Mouse (Mus musculus) mouse trophoblast stem cell (cell line): ENCODE data around the gene Map3k5.

ENCODE experiments used
- in situ Hi-C, 2 experiments: fragments of 300-500 bp; cut with MseI, MboI; formaldehyde crosslinking; loops; 2 replicates in 1 of 2; 3 replicates in 1 of 2; pipeline ENCODE4 v1.15.1; 2025

Gene Map3k5

DNA sequence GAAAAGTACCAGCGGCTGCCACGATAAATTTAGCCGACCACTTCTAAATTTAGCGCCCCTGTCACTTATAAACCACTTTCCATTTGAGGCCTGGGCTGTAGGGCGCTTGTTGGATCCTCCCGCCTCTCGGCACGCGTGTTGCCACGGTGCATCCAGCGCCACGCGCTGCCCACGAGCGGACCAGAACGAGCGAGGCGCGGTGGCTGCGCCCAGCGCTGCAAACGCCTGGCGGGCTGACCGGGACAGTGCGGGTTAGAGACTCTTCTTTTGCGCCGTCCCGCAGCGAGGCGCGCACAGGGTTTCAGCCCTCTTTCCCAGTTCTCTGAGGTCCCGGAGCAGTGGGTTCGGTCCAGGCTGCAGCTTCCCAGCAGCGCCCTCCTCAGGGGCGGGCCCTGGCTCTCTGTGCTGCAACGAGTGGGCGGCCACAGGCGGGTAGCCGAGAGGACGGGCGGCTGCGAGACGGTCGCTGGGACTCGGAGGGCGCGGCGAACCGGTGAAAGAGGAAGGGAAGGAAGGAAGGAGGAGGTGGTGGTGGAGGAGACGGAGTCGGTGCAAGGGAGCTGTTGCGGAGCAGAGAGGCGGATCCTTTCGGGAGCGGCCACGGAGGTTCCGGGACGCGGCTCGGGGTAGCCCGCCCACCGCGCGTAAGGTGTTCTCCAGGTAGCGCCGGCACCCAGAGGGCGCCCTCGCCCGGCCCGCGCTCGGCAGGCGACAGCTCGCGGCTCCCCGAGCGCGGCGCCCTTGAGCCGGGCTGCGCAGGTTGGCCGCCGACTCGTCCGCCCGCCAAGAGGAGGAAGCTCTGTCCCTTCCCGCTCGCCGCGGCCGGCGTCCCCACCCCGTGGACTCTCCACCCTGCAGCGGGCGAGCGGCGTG is 525 bp upstream of the Map3k5 start:
- in situ Hi-C loops = loop anchor here (10.0 to 25.0 kb wide), 2 partner anchors 129 to 141 kb away; no protein-coding TSS in a partner anchor

DNA sequence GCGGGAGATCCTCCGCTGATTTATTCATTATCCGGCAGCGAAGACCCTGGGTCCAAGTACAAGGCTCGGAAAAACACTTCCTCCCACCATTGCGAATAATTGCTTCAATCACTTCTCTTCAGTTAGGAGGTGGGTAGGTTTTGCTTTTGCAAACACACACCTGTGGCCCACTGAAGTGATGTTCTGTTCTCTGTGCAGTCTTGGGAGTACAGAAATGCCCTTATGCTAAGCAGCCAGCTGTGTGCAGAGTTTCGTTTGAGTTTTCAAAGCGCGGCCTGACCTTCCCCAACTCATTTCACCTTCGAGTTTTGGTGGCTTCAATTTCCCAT is 987 bp downstream of the Map3k5 start:
- in situ Hi-C loops = loop anchor here (10.0 to 25.0 kb wide), 2 partner anchors 127 to 140 kb away; no protein-coding TSS in a partner anchor

GRCm38 (mm10) chr10:19935821-19936367 is 1.6 kb downstream of the Map3k5 start:
- in situ Hi-C loops = loop anchor here (10.0 to 25.0 kb wide), 2 partner anchors 126 to 139 kb away; no protein-coding TSS in a partner anchor

- in situ Hi-C loops = loop anchor here (10.0 to 25.0 kb wide), 2 partner anchors 125 to 138 kb away; no protein-coding TSS in a partner anchor
Observed at GRCm38 (mm10) chr10:19936961-19937708, 2.9 kb downstream of the Map3k5 start.

DNA sequence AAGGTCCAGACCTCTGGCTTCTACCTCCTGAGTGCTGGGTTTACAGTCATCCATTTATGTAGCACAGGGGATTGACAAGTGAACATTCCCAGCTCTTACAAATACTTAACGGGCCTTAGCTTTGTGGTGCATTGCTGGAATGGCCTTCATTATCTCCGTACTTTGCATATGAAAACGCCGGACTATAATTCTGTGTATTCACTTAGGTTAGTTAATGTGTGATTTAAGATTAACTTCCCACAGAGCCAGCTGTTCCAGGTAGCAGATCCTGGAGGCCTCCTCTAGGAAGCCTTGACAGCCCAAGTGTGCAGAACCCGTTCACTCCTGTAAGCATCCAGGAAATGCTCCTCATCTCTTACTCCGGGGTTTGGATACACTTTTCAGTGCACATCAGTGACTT is 4.5 kb downstream of the Map3k5 start:
- in situ Hi-C loops = loop anchor here (10.0 to 25.0 kb wide), 2 partner anchors 124 to 136 kb away; no protein-coding TSS in a partner anchor

GRCm38 (mm10) chr10:19939282-19939705 is 5.0 kb downstream of the Map3k5 start:
- in situ Hi-C loops = loop anchor here (10.0 to 25.0 kb wide), 2 partner anchors 123 to 136 kb away; no protein-coding TSS in a partner anchor

DNA sequence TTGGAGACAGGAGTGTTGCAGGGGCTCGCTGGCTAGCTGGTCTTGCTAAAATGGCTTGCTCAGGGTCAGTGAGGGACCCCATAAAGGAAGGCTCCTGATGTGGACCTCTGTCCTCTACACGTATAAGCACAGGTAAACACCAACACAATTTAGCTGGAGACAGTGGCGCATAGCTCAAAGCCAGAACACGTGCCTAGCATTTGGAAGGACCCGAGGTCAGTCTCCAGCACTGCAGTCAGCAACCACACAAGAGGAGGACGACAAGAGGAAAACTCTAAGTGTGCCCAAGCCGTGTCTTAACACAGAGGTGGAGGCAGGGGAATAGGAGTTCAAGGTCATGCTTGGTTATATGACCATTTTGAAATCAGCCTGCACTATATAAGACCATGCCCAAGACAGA is 5.9 kb downstream of the Map3k5 start:
- in situ Hi-C loops = loop anchor here in 1 of 2 experiments (25.0 kb wide), 1 partner anchor 122 kb away; no protein-coding TSS in a partner anchor

DNA sequence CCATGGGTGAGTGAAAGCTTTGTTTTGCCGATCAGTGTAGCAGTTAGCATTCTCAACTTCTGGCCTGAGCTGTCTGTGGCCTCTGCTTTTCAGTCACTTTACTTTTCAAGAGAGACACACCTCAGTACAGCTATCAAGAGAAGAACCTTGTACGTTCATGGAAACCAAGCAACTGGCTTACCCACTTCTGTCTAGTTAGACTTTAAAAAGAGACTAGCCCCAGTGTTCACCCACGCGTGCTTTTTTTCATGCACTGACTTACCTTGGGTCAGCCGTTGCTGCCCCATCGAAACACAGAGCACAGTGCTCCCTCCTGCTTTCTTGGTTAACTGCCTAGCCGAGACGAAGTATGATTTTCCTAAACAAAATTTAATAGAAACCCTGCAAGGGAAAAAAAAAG is 6.4 kb downstream of the Map3k5 start:
- in situ Hi-C loops = loop anchor here in 1 of 2 experiments (25.0 kb wide), 1 partner anchor 122 kb away; no protein-coding TSS in a partner anchor

DNA sequence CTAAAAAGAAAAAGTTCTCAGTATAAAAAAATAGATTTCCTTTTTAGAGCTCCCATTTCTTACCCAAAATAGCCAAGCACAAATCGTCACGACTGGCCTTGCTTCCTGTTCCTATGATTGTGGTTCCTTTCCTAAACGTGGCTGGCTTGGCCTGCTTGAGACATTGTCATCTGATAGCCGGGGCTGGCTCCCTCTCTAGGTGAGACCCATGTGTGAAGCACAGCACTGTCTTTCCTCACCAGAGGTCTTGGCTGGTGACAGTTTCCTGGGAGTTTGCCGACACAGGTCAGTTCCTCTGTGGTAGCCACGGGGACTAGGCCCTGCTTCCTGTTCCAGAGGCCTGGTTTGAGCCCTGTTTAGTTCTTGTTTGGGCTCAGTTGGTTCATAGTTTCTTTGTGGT is 6.8 kb downstream of the Map3k5 start:
- in situ Hi-C loops = loop anchor here in 1 of 2 experiments (25.0 kb wide), 1 partner anchor 121 kb away; no protein-coding TSS in a partner anchor

DNA sequence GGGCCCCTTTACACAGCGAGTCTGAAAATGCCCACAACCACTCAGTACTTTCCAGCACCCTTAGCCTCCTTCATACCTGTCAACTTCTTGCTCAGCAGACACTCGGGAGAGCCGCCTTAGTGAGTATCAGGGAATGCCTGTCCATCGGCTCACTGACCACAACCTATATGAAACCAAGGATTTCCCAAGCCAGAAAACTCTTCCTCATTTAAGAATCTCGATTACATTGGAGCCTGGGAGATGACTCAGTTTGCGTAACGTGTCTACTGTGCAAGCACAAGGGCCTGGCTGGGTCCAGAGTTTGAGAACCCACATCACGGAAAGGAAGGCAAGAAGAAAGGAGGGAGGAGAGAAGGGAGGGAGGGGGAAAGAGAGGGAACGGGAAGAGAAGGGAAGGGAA is 7.6 kb downstream of the Map3k5 start:
- in situ Hi-C loops = loop anchor here in 1 of 2 experiments (25.0 kb wide), 1 partner anchor 120 kb away; no protein-coding TSS in a partner anchor

DNA sequence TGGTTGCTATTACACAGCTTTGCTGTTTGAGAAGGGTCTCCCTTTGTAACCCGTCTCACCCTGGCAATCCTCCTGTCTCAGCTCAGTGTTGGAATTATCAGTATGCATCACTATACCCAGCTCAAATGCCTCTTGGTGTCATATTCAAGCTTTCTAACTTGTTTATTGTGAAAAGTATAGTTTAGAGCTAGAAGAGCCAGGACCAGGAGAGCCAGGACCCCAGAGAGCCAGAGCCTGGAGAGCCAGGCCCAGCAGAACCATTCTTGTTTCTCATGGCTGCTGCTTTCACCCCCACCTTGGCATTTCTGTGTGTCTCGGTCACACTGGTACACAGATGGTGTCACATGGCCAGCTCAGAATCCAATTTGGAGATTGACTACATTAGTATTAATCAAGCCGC is 8.3 kb downstream of the Map3k5 start:
- in situ Hi-C loops = loop anchor here in 1 of 2 experiments (25.0 kb wide), 1 partner anchor 120 kb away; no protein-coding TSS in a partner anchor

- in situ Hi-C loops = loop anchor here in 1 of 2 experiments (25.0 kb wide), 1 partner anchor 117 kb away; no protein-coding TSS in a partner anchor
Observed at GRCm38 (mm10) chr10:19945651-19946050, 11.4 kb downstream of the Map3k5 start.

DNA sequence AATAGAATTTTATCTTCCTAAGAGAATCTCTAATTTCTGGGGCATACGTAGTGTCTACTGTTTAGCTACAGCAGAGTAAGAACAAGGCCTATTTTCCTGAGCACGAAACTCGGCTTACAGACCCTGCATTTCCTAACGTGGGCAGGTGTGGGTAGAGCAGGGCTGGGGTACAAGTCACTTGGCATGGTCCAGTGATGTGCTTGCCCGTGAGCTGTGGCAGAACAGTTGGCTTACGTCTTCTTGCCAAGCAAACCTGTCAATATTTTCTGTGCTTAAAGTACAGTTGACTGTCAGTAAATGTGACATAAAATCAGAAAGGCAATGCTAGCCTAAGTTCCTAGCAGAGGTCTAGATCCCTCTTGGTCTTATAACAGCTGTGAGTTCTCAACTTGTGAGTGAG is 12.4 kb downstream of the Map3k5 start:
- in situ Hi-C loops = loop anchor here in 1 of 2 experiments (25.0 kb wide), 1 partner anchor 116 kb away; no protein-coding TSS in a partner anchor

GRCm38 (mm10) chr10:19947441-19947840 is 13.2 kb downstream of the Map3k5 start:
- in situ Hi-C loops = loop anchor here in 1 of 2 experiments (25.0 kb wide), 1 partner anchor 115 kb away; no protein-coding TSS in a partner anchor

- in situ Hi-C loops = loop anchor here in 1 of 2 experiments (25.0 kb wide), 1 partner anchor 114 kb away; no protein-coding TSS in a partner anchor
Observed at GRCm38 (mm10) chr10:19947901-19948300, 13.6 kb downstream of the Map3k5 start.

DNA sequence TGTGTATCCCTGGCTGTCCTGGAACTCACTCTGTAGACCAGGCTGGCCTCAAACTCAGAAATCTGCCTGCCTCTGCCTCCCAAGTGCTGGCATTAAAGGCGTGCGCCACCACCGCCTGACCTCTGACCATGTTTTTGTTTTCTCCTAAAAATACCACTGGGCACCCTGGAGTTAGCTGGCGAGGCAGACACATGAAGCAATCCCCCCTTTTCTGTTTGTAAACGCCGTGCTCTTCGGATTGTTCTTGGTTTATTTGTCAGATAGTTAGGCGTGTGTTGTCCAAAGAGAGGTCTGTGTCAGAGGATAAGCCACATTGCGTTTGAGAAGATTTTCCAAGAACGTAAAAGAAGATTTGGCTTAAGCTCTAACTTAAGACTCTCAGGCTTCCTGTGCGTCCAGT is 14.1 kb downstream of the Map3k5 start:
- in situ Hi-C loops = loop anchor here in 1 of 2 experiments (25.0 kb wide), 1 partner anchor 114 kb away; no protein-coding TSS in a partner anchor

GRCm38 (mm10) chr10:19949106-19949505 is 14.8 kb downstream of the Map3k5 start:
- in situ Hi-C loops = loop anchor here in 1 of 2 experiments (25.0 kb wide), 1 partner anchor 113 kb away; no protein-coding TSS in a partner anchor

- in situ Hi-C loops = no loop called here
Observed at GRCm38 (mm10) chr10:19953032-19953761, 18.9 kb downstream of the Map3k5 start.

GRCm38 (mm10) chr10:19954572-19954971 is 20.3 kb downstream of the Map3k5 start:
- in situ Hi-C loops = no loop called here

GRCm38 (mm10) chr10:19955817-19956216 is 21.5 kb downstream of the Map3k5 start:
- in situ Hi-C loops = no loop called here
